Mouse (Mus musculus) monocyte, adult 5-6 weeks (primary cell): ENCODE measurements around the gene Gm20379. TPM values are rescaled to one million over a fixed set of nuclear protein-coding genes. Genes with fewer than 3 reads are reported as not detected.

Source experiments
- ATAC-seq: fragments of 153-309, 156-312 bp; replicated peaks from 2 replicates; pipeline ENCODE4 v1.8.0; 2017; ENCODE audit warnings: mild to moderate bottlenecking; ENCODE audit not compliant: low TSS enrichment, insufficient number of reproducible peaks, severe bottlenecking, poor library complexity, low FRiP score
- total RNA-seq: library from RNA; stranded (forward); fragments of 200-1000, 200-491, 200-594 nt; gene quantifications from 3 replicates; pipeline ENCODE4 v1.2.3, GENCODE M21; 2017

The Gm20379 gene
- total RNA-seq, result not detected in 3 replicates

DNA sequence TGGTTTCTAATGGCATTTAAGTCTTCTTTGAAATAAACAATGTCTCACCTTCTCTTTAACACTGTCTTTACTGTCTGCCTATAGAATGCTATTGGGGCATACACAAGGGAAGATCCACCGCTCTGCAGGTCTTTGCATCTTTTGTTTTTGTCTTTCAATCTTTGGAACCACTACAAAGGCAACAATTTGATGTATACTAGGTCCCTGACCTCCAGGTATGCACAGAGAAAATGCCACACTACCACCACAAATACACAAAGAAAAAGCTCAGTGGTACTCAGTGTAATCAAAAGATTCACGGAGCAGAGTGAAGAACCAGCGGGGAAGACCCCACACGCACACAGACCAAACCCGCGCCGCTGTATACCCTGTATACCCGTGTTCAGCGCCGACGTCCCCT, at the start of gene Gm20379:
TSS of gene Gm20379 (plus strand) at position 301 of the 400 bp plus-strand sequence.
- ATAC-seq, result no peak

DNA sequence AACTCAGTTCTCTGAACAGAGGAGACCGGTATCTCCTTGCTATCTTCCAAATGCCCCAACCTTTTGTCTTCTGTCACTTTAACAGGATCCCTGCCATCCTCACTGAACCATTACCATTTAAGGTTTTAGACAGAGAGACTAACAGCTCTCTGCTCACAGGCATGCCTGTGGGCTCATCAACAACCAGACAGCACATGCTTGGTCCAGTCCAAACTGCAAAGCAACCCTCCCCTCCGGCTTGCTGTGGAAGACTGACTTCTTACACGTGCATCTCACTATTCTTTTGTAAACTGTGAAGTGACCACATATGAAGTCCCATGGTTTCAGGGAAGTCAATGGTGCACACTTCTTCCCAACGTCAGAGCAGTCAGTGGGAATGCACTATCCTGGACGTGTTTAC, 44.5 kb upstream of the Gm20379 start:
- ATAC-seq, result no peak

DNA sequence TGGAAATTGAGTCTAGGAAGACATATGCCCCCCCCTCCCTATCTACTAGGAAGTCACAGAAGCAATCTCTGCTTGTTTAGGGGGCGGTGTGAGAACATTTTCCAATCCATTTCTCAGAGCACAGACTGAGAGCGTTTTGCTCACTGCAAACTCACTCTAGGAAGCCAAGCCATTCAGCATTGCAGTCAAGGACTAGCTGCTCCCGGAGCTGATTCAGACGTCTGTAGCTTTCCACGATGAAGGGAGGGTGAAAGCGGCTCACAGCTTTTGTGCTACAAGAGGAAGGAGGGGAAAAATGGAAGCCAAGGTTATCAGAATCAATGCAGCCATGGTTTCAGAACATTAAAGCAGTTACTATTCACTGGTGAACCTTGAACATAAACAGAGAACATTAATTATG, 42.2 kb upstream of the Gm20379 start:
- no peak for ATAC-seq

DNA sequence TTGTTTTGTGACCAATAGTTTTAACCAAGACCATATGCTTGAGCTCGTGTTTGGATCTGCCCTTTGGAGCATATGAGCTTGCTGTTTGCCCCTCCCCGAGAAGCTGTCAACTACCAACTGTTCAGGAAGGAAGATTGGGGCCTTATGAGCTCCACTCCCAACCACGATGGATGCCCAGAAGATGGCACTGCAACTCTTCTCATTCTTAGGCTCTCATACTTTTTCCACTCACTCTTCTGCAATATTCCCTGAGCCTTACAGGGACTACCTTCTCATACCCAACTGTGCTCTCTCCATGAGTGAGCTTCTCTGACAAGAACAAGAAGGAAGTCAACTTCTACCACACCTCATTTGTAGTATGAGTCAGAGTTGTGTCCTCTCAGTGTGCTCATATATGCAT, 38.7 kb upstream of the Gm20379 start:
- ATAC-seq, result no peak

GRCm38 (mm10) chr13:92274274-92275198, 31.2 kb upstream of the Gm20379 start:
- ATAC-seq, result peak; percentile 82

DNA sequence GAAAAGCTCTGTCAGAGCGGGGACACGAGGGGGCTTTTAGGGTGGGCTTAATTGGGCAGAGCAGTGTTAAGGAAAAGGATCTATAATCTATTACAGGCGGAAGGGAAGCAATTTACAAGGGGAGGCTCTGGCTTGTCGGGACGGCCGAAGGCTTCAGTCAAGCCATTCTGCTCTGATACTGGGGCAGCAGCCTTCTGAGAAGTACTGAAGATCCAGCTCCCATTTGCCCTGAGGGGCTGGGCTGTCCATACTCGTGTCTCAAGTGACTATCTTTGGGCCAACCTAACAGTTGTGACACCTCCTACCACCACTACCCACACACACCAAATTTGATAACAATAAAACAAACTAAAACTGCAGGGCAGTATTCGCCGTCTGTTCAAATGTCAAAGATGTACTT, 30.5 kb upstream of the Gm20379 start:
- no peak for ATAC-seq

GRCm38 (mm10) chr13:92277027-92277426, 28.8 kb upstream of the Gm20379 start:
- no peak for ATAC-seq

DNA sequence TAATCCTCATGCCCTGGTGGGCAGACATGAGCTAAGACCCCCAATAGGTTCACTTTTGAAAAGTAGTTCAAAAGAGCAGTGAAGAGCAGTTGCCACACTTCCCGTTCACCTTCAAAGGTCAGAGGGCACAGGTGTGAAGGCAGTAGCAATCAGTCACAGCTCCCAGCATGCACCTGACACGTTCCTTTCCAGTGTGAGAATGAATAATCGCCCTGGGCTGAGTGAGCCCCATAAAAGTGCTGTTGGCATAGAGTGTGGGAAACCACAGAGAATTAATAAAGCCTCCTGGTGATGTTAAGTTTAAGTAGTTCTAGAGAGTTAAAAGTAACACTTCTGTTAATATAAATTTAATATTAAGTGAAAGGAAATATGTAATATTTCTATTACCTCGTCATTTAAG, 14.2 kb upstream of the Gm20379 start:
- no peak for ATAC-seq

DNA sequence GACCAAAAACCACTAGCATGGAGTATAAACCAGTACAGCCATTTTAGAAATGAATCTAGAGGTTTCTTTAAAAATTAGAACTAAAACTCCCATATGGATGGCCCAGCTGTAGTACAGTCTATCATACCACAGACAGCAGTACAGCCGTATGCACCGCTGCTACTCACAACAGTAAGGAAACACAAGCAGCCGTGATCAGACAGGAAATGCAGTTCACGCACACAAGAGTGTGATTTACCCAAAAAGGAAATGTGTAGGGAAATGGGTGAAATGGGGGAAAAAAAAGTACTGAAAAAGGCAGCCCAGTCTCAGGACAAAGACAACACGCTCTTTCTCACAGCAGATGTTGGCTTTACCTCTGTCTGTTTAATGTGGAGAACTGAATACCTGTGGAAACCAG, 11.9 kb upstream of the Gm20379 start:
- no peak for ATAC-seq

DNA sequence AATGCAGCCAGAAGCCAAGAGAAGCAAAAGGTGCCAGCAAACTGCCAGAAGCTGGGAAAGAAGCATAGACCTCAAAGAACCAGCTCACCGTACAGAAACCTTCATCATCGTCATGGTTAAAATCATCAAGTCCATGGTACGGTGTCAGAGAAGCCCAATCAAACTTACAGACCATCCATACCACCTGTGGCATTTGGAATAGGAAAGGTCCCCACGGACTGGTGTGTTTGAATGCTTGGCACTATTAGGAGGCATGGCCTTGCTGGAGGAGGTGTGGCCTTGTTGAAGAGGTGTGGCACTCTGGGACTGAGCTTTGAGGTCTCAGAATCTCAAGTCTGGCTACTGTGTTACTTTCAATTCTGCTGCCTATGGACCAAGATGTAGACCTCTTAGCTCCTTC, 9.3 kb upstream of the Gm20379 start:
- no peak for ATAC-seq

DNA sequence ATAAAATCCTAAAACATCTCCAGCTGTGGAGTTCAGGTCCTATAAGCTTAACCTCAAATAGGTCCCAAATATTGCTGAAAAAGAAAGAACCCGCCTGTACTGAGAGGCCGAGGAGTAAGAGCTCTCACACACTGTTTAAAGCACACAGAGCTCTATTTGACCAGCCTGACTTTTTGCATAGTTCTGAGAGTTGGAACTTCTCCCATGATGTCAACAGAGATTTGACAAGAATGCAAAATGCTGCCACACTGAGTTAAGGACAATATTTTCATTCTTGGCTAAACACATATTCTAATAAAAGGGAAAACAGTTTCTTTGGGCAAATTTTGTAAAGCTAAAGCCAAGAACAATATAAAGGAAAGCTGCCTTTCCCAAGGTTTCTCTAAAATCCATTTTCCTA, 8.8 kb upstream of the Gm20379 start:
- no peak for ATAC-seq

DNA sequence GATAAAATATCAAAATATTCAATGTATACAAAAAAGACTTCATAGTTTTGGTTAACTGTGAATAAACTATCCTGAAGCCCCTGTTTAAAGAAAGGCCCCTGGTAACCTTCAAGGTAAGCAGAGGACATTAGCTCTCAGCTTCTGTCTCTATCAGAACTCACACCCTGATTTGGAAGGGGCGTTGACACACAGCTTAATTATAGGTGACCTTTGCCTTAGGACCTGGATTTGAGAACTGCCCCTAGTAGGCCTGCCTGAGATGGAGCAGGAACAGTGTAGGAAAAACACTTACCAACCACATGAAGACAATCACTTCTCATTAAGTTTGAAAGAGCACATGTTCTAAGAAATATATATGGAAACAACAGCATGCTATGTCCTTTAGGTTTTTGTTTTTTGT, 6.3 kb upstream of the Gm20379 start:
- ATAC-seq, result no peak

GRCm38 (mm10) chr13:92301754-92302153, 4.0 kb upstream of the Gm20379 start:
- ATAC-seq, result no peak

- ATAC-seq, result no peak
Observed at GRCm38 (mm10) chr13:92302466-92302865, 3.3 kb upstream of the Gm20379 start.

DNA sequence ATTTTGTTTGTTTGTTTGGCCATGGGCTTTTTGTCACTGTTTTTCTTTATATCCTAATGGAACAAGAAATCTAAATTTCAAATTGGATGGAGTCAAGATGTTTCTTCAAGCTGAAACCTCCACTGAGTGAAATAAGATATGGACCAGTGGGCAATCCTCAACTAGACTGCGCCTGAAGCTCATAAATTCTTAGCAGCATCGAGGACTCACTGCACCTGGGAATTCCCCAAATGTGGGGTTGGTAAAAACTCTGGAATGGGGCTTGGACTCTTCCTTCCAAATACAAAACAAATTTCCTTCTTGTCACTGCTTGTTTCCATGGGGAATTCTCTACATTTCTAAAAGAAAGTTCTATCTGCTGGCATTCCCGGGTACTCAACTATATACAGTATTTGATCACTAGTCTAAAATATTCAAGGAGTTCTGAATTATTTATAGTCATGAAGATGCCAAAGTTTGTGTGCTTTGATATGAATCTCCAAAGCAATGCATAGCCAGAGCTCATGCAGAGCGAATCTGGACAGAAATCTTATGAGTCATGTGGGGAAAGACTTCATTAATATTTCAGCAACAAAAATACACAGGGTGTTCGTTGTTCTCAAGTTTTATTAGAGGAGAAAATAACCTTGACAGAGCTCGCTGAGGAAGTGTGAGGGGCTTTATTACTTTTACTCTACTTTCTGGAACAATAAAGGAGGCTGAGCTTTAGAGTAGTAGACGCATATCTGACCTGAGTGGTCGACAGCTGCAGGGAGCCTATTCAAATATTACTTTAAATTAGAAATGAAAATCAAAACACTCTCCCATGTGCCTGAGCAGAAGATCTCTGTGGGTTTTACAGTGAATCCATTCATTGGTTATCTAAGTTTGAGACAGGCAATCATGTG, 2.5 kb upstream of the Gm20379 start:
- no peak for ATAC-seq

- no peak for ATAC-seq
Observed at GRCm38 (mm10) chr13:92304291-92304690, 1.5 kb upstream of the Gm20379 start.

DNA sequence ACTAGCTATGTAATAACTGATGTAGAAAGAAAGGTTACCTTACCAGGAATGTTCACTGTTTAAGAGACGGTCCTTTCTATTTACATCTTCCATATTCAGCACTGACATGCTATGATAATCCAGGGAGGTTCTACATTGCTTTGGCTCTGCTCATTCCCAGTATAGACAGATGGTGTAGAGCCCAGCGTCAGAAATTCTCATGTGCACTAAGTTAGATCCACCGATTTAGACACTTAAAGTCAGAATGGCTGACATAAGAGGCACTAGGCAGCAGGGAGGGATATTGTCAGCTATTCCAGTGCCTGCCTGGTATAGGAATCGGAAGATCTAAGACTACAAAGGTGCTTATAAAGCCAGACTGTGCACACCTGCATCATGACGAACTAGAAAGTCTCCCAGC, 8.8 kb downstream of the Gm20379 start:
- no peak for ATAC-seq

DNA sequence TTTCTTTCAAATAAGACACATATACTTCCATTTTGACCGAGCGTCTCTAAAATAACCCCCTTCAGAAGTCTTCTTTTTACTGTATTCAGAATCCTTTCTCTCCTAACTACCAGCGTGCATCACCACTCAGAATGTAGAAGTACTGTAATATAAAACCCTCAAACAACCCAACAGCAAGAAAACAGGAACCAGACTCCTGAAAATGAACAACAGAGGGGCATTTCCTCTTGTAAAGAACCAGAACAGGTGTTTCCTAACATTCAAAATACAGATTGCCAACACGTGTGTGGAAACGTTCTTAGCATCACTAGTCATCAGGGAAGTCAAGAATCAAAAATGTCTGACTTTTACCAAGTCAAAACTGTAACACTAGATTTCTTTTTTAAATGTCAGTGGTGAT, 15.0 kb downstream of the Gm20379 start:
- ATAC-seq, result no peak

DNA sequence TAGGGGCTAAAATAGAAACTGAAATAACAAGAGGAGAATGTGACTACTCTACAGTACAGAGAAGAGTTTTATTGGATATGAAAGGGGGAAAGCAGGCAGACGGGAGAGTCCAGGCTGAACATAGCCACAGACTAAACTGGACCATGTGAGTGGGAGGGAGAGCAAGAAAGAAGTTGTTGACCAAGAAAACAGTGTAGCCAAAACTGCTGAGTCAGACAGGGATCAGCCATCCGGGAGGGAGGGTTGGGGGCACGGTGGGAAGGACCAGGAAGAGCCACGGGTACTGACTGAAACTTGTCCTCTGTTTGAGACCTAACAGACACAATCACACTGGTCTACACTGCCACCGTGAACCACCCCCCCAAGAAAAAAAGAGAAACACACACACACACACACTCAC, 20.2 kb downstream of the Gm20379 start:
- no peak for ATAC-seq

DNA sequence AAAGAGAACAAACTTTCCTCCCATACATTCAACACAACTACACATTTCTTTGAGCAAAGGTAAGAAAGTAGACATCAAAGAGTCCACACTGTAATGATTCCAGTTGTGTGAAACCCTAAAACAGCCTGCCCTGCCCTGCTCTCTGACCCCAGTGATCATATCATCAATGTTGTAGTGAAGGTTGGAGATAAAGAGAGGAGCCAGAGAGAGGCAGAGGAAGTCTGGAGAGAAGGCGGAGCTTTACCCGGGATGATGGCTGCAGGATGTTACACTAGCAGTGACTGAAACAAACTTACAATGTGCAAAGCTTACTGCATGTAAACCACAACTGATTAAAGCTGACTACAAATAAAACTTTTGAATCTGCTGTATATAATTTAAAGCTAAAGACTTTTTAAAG, 22.2 kb downstream of the Gm20379 start:
- no peak for ATAC-seq
